Mouse (Mus musculus) hindbrain, embryonic 16.5 days (tissue): ENCODE data around the gene H2-Ke6. TPM values are rescaled to one million over a fixed set of nuclear protein-coding genes. Genes with fewer than 3 reads are reported as not detected.
"Not testable (repeated sequence)": the region's sequence is repeated elsewhere in the genome, so short reads cannot be mapped to it uniquely, and the experiment has no call there.

ENCODE experiments used
- ATAC-seq: fragments of 200-750 bp; cut with Nextera tagmentation; 2 replicates; pipeline ENCODE4 v1.8.0; 2017; ENCODE audit warnings: moderate TSS enrichment, moderate library complexity
- H3K27ac ChIP-seq: fragments of 300-500 bp; sonication (generic); 2 replicates; pipeline ENCODE4 v1.5.1; 2014; ENCODE audit warnings: low read depth, mild to moderate bottlenecking, control low read depth, low read length, moderate library complexity
- H3K27me3 ChIP-seq: fragments of 300-500 bp; sonication (generic); replicated peaks from 2 replicates; pipeline ENCODE4 v1.6.1; 2014; ENCODE audit warnings: low read length; ENCODE audit not compliant: control insufficient read depth, insufficient read depth
- H3K36me3 ChIP-seq: fragments of 300-500 bp; sonication (generic); 2 replicates; pipeline ENCODE4 v1.6.1; 2014; ENCODE audit warnings: mild to moderate bottlenecking, low read length, moderate library complexity, mixed read lengths; ENCODE audit not compliant: control insufficient read depth, insufficient read depth
- H3K4me1 ChIP-seq: fragments of 300-500 bp; sonication (generic); 2 replicates; pipeline ENCODE4 v1.6.1; 2014; ENCODE audit warnings: low read depth, low read length; ENCODE audit not compliant: control insufficient read depth, insufficient read depth
- H3K4me2 ChIP-seq: fragments of 300-500 bp; sonication (generic); 2 replicates; pipeline ENCODE4 v1.6.1; 2014; ENCODE audit warnings: mild to moderate bottlenecking, low read length, control low read depth, moderate library complexity
- H3K4me3 ChIP-seq: fragments of 300-500 bp; sonication (generic); 2 replicates; pipeline ENCODE4 v1.5.1; 2014; ENCODE audit warnings: mild to moderate bottlenecking, low read length, control low read depth, moderate library complexity
- H3K9ac ChIP-seq: fragments of 300-500 bp; sonication (generic); 2 replicates; pipeline ENCODE4 v1.6.1; 2014; ENCODE audit warnings: low read depth, mild to moderate bottlenecking, control low read depth, low read length, moderate library complexity
- H3K9me3 ChIP-seq: fragments of 300-500 bp; sonication (generic); 2 replicates; pipeline ENCODE4 v1.6.1; 2014; ENCODE audit warnings: mild to moderate bottlenecking, low read length, moderate library complexity; ENCODE audit not compliant: control insufficient read depth
- WGBS: fragments of 180-500 bp; shearing (Covaris S2); extraction: QIAGEN DNeasy Blood & Tissue Kit; methylation state at CpG from one replicate; pipeline ENCODE4 v1.1.7; 2014; 5-methylcytosine and 5-hydroxymethylcytosine counted together
- polyA plus RNA-seq: library from polyadenylated mRNA; unstranded; fragments of >200 nt; fragmentation: Nextera tagmentation; extraction: Ambion mirVana; gene quantifications from 2 replicates; pipeline ENCODE4 v1.2.1, GENCODE M21; 2015

The H2-Ke6 gene
- polyA plus RNA-seq, 1 experiment from 2014 or later, result 69.5 TPM

GRCm38 (mm10) chr17:34003426-34003825, 24.4 kb downstream of the H2-Ke6 start:
- peaks cover 3% of the 10 kb centered on the region for H3K4me1 ChIP-seq
- ATAC-seq, result no peak
- 4% methylated on average over 5 of the region's 5 CpGs for WGBS
- no peaks in the 10 kb centered on the region for H3K9me3 ChIP-seq
- no peak overlapping the region for H3K4me2 ChIP-seq
- no peak overlapping the region for H3K4me3 ChIP-seq
- H3K27ac ChIP-seq, result no peak overlapping the region
- H3K27me3 ChIP-seq, result peaks cover 12% of the 10 kb centered on the region
- no peak overlapping the region for H3K9ac ChIP-seq
- H3K36me3 ChIP-seq, result no peaks in the 10 kb centered on the region

GRCm38 (mm10) chr17:34000796-34001195, 27.1 kb downstream of the H2-Ke6 start:
- H3K4me1 ChIP-seq, H3K36me3 ChIP-seq, H3K9ac ChIP-seq, H3K4me2 ChIP-seq, ATAC-seq, H3K4me3 ChIP-seq, H3K27ac ChIP-seq, H3K9me3 ChIP-seq: not testable (repeated sequence)
- WGBS, result 59% methylated on average over 2 of the region's 2 CpGs
- peaks cover 12% of the 10 kb centered on the region for H3K27me3 ChIP-seq

- Histone ChIP-seq H3K27ac (no peak within 1 kb of the TSS), H3K4me1 (peaks cover 3% of the 10 kb centered on the region), H3K9me3 (no peaks in the 10 kb centered on the region), H3K9ac (peak within 1 kb of the TSS; percentile 68), H3K4me3 (peak within 1 kb of the TSS; percentile 58), H3K4me2 (peak within 1 kb of the TSS; percentile 97), H3K27me3 (peaks cover 12% of the 10 kb centered on the region), H3K36me3 (no peaks in the 10 kb centered on the region)
- ATAC-seq, result peak; percentile 85
- WGBS, result under 1% methylated on average over 29 of the region's 30 CpGs
Measured at GRCm38 (mm10) chr17:34000150-34000537, 27.7 kb downstream of the H2-Ke6 start, which contains the start of gene H2-K1. H2-K1 (minus strand) TSS chr17:34000347.

- peak; percentile 54 for ATAC-seq
- no peak overlapping the region for H3K27ac ChIP-seq
- peaks cover 12% of the 10 kb centered on the region for H3K27me3 ChIP-seq
- peak overlapping the region; percentile 97 for H3K4me2 ChIP-seq
- H3K9ac ChIP-seq, result peak overlapping the region; percentile 68
- no peaks in the 10 kb centered on the region for H3K36me3 ChIP-seq
- WGBS, result 3% methylated on average over 76 of the region's 87 CpGs
- H3K4me1 ChIP-seq, result peaks cover 3% of the 10 kb centered on the region
- peak overlapping the region; percentile 58 for H3K4me3 ChIP-seq
- H3K9me3 ChIP-seq, result no peaks in the 10 kb centered on the region
Measured at GRCm38 (mm10) chr17:33999341-34000149, 28.3 kb downstream of the H2-Ke6 start.

GRCm38 (mm10) chr17:33998697-33999096, 29.2 kb downstream of the H2-Ke6 start:
- 63% methylated on average over 5 of the region's 5 CpGs for WGBS
- H3K4me3 ChIP-seq, H3K4me2 ChIP-seq, H3K36me3 ChIP-seq, H3K27ac ChIP-seq, H3K9me3 ChIP-seq, ATAC-seq, H3K9ac ChIP-seq, H3K4me1 ChIP-seq: not testable (repeated sequence)
- peaks cover 12% of the 10 kb centered on the region for H3K27me3 ChIP-seq

- H3K4me3 ChIP-seq, H3K4me2 ChIP-seq, ATAC-seq, H3K9ac ChIP-seq, H3K27ac ChIP-seq, H3K9me3 ChIP-seq, H3K4me1 ChIP-seq, H3K36me3 ChIP-seq: not testable (repeated sequence)
- WGBS, result 96% methylated on average over 2 of the region's 2 CpGs
- peaks cover 12% of the 10 kb centered on the region for H3K27me3 ChIP-seq
Measured at GRCm38 (mm10) chr17:33997025-33997424, 30.8 kb downstream of the H2-Ke6 start.

- Histone ChIP-seq H3K4me3 (no peak overlapping the region), H3K4me2 (no peak overlapping the region), H3K27ac (no peak overlapping the region), H3K27me3 (peaks cover 6% of the 10 kb centered on the region), H3K9ac (no peak overlapping the region), H3K4me1 (peaks cover 3% of the 10 kb centered on the region), H3K9me3 (no peaks in the 10 kb centered on the region), H3K36me3 (no peaks in the 10 kb centered on the region)
- WGBS, result 75% methylated on average over 3 of the region's 3 CpGs
- no peak for ATAC-seq
Measured at GRCm38 (mm10) chr17:33995651-33996050, 32.2 kb downstream of the H2-Ke6 start.

GRCm38 (mm10) chr17:33994959-33995358, 32.9 kb downstream of the H2-Ke6 start:
- Histone ChIP-seq H3K27ac (no peak overlapping the region), H3K36me3 (no peaks in the 10 kb centered on the region), H3K9ac (no peak overlapping the region), H3K27me3 (peaks cover 1% of the 10 kb centered on the region), H3K9me3 (no peaks in the 10 kb centered on the region), H3K4me1 (peaks cover 2% of the 10 kb centered on the region), H3K4me2 (no peak overlapping the region), H3K4me3 (no peak overlapping the region)
- ATAC-seq, result no peak
- WGBS, result 89% methylated on average over 8 of the region's 8 CpGs

- H3K4me2 ChIP-seq, result no peak overlapping the region
- no peaks in the 10 kb centered on the region for H3K4me1 ChIP-seq
- H3K27me3 ChIP-seq, result no peaks in the 10 kb centered on the region
- H3K9ac ChIP-seq, result no peak overlapping the region
- ATAC-seq, result peak; percentile 52; the same call in 1 of the 2 replicates
- H3K36me3 ChIP-seq, result no peaks in the 10 kb centered on the region
- H3K4me3 ChIP-seq, result no peak overlapping the region
- 34% methylated on average over 10 of the region's 10 CpGs for WGBS
- no peak overlapping the region for H3K27ac ChIP-seq
- no peaks in the 10 kb centered on the region for H3K9me3 ChIP-seq
Measured at GRCm38 (mm10) chr17:33991788-33992664, 35.8 kb downstream of the H2-Ke6 start.
